Mouse (Mus musculus) spleen, adult 2 months (tissue): ENCODE results near the gene Ecel1.

Source experiments
- CTCF ChIP-seq: fragments of 200-500 bp; IDR thresholded peaks from 2 replicates; pipeline ENCODE4 v1.5.1; 2011; ENCODE audit warnings: mild to moderate bottlenecking, inconsistent platforms; ENCODE audit not compliant: insufficient read depth, insufficient read length, insufficient replicate concordance; ENCODE audit errors: extremely low read depth
- POLR2A ChIP-seq: fragments of 200-500 bp; IDR thresholded peaks from 2 replicates; pipeline ENCODE4 v1.6.1; 2011; ENCODE audit warnings: low read depth, low read length, inconsistent platforms

DNA sequence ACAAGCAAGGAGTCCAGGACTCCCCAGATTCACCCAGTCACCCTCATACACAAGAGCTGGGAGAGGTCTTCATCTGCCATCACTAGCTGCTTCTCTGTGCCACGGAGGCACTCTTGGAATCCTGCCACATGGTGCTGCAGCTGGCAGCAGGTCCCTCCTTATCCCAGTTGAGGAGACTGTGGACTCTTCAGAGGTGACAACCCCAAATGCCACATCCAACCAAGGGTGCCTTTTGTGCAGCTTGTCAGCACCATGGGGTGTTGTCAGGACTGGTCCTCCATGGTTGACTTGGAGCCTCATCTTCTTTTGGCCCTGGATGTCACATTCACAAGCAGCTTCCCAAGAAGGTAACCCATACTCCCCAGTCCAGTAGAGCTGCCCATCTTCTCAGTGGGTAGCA is 45.5 kb upstream of the Ecel1 start:
- TF ChIP-seq POLR2A, result no peak
- no peak for TF ChIP-seq CTCF
